Mouse (Mus musculus) heart, postnatal 0 days (tissue): ENCODE results near the gene Ankrd33.

Experiments
- CTCF ChIP-seq: IDR thresholded peaks from 2 replicates; pipeline ENCODE4 v1.5.1; 2016; ENCODE audit warnings: antibody characterized with exemption, control low read depth, low read depth
- EP300 ChIP-seq: IDR thresholded peaks from 2 replicates; pipeline ENCODE4 v1.6.1; 2016; ENCODE audit warnings: antibody characterized with exemption, low read depth

GRCm38 (mm10) chr15:101123202-101123601 lies 7.6 kb downstream of the Ankrd33 start:
- TF ChIP-seq CTCF = no peak
- no peak for TF ChIP-seq EP300
